Mouse (Mus musculus) thymus, postnatal 25 days (tissue): ENCODE data around the gene Homer2.

Source experiments
- DNase-seq: peaks from one replicate; pipeline ENCODE4 v3.0.0; 2022

Gene Homer2

GRCm38 (mm10) chr7:81557985-81558360 is 149.4 kb downstream of the Homer2 start:
- no peak for DNase-seq

GRCm38 (mm10) chr7:81557252-81557984 is 149.9 kb downstream of the Homer2 start:
- DNase-seq = no peak

GRCm38 (mm10) chr7:81556839-81557238 is 150.5 kb downstream of the Homer2 start:
- DNase-seq = no peak

GRCm38 (mm10) chr7:81554369-81554768 is 153.0 kb downstream of the Homer2 start:
- peak; percentile 33 for DNase-seq

GRCm38 (mm10) chr7:81553589-81553988 is 153.7 kb downstream of the Homer2 start:
- DNase-seq = no peak
